Mouse (Mus musculus): ENCODE data around the gene Abtb1. TPM values are rescaled to one million over a fixed set of nuclear protein-coding genes. Genes with fewer than 3 reads are reported as not detected.

The Abtb1 gene
- polyA plus RNA-seq, 1 experiment from 2014 or later = 22.5 TPM

- H3K36me3 ChIP-seq = peaks cover 38% of the 10 kb centered on the region
- H3K9me3 ChIP-seq (replicated peaks) = no peaks in the 10 kb centered on the region
- 82% methylated on average over 5 of the region's 5 CpGs for WGBS
- no peak overlapping the region for H3K27ac ChIP-seq (replicated peaks)
- peaks cover 10% of the 10 kb centered on the region for H3K4me1 ChIP-seq
- H3K27me3 ChIP-seq (ENCODE audit: low read depth, poor library complexity, severe bottlenecking) = peaks cover 7% of the 10 kb centered on the region; the same call in 1 of the 2 replicates
- DNase-seq (ENCODE audit: low spot score) = no peak
- H3K4me3 ChIP-seq = no peak overlapping the region
Measured at GRCm38 (mm10) chr6:88835047-88835446, 6.7 kb downstream of the Abtb1 start.

GRCm38 (mm10) chr6:88833340-88834140 lies 8.2 kb downstream of the Abtb1 start:
- no peaks in the 10 kb centered on the region for H3K9me3 ChIP-seq (replicated peaks)
- no peak overlapping the region for H3K4me3 ChIP-seq
- peaks cover 9% of the 10 kb centered on the region for H3K4me1 ChIP-seq
- no peak overlapping the region for H3K27ac ChIP-seq (replicated peaks)
- DNase-seq (ENCODE audit: low spot score) = no peak
- peaks cover 25% of the 10 kb centered on the region for H3K36me3 ChIP-seq
- peaks cover 8% of the 10 kb centered on the region; the same call in 1 of the 2 replicates for H3K27me3 ChIP-seq (ENCODE audit: low read depth, poor library complexity, severe bottlenecking)
- 85% methylated on average over 5 of the region's 5 CpGs for WGBS

- peaks cover 9% of the 10 kb centered on the region for H3K4me1 ChIP-seq
- H3K36me3 ChIP-seq = peaks cover 16% of the 10 kb centered on the region
- H3K9me3 ChIP-seq (replicated peaks) = no peaks in the 10 kb centered on the region
- H3K27ac ChIP-seq (replicated peaks) = no peak overlapping the region
- WGBS = 74% methylated on average over 5 of the region's 5 CpGs
- no peak overlapping the region for H3K4me3 ChIP-seq
- peaks cover 8% of the 10 kb centered on the region; the same call in 1 of the 2 replicates for H3K27me3 ChIP-seq (ENCODE audit: low read depth, poor library complexity, severe bottlenecking)
- DNase-seq (ENCODE audit: low spot score) = no peak
Measured at GRCm38 (mm10) chr6:88832663-88833062, 9.1 kb downstream of the Abtb1 start.

GRCm38 (mm10) chr6:88831456-88831855 lies 10.3 kb downstream of the Abtb1 start:
- H3K36me3 ChIP-seq = peaks cover 10% of the 10 kb centered on the region
- H3K27ac ChIP-seq (replicated peaks) = no peak overlapping the region
- DNase-seq (ENCODE audit: low spot score) = peak; percentile 77
- WGBS = 29% methylated on average over 8 of the region's 8 CpGs
- H3K9me3 ChIP-seq (replicated peaks) = no peaks in the 10 kb centered on the region
- peaks cover 21% of the 10 kb centered on the region for H3K4me1 ChIP-seq
- no peak overlapping the region for H3K4me3 ChIP-seq
- H3K27me3 ChIP-seq (ENCODE audit: low read depth, poor library complexity, severe bottlenecking) = peaks cover 8% of the 10 kb centered on the region; the same call in 1 of the 2 replicates

GRCm38 (mm10) chr6:88830112-88830702 lies 11.6 kb downstream of the Abtb1 start:
- WGBS = 91% methylated on average over 6 of the region's 6 CpGs
- no peaks in the 10 kb centered on the region for H3K9me3 ChIP-seq (replicated peaks)

GRCm38 (mm10) chr6:88829579-88829978 lies 12.2 kb downstream of the Abtb1 start:
- Histone ChIP-seq H3K27me3 (ENCODE audit: low read depth, poor library complexity, severe bottlenecking) (peaks cover 8% of the 10 kb centered on the region; the same call in 1 of the 2 replicates), H3K9me3 (replicated peaks) (no peaks in the 10 kb centered on the region), H3K27ac (replicated peaks) (no peak overlapping the region), H3K4me3 (no peak overlapping the region), H3K36me3 (no peaks in the 10 kb centered on the region), H3K4me1 (peaks cover 22% of the 10 kb centered on the region)
- 86% methylated on average over 4 of the region's 4 CpGs for WGBS
- DNase-seq (ENCODE audit: low spot score) = no peak

More at GRCm38 (mm10) chr6:88830112-88830702, 11.6 kb downstream of the Abtb1 start:
- Histone ChIP-seq H3K4me3 (no peak overlapping the region), H3K27ac (replicated peaks) (no peak overlapping the region), H3K36me3 (no peaks in the 10 kb centered on the region), H3K27me3 (ENCODE audit: low read depth, poor library complexity, severe bottlenecking) (peaks cover 8% of the 10 kb centered on the region; the same call in 1 of the 2 replicates), H3K4me1 (peaks cover 22% of the 10 kb centered on the region)
- DNase-seq (ENCODE audit: low spot score) = no peak

GRCm38 (mm10) chr6:88828206-88829009 lies 13.4 kb downstream of the Abtb1 start:
- DNase-seq (ENCODE audit: low spot score) = no peak
- no peak overlapping the region for H3K27ac ChIP-seq (replicated peaks)
- H3K9me3 ChIP-seq (replicated peaks) = no peaks in the 10 kb centered on the region
- H3K4me1 ChIP-seq = peaks cover 19% of the 10 kb centered on the region
- H3K27me3 ChIP-seq (ENCODE audit: low read depth, poor library complexity, severe bottlenecking) = peaks cover 8% of the 10 kb centered on the region; the same call in 1 of the 2 replicates
- no peaks in the 10 kb centered on the region for H3K36me3 ChIP-seq
- WGBS = 77% methylated on average over 15 of the region's 15 CpGs
- no peak overlapping the region for H3K4me3 ChIP-seq

GRCm38 (mm10) chr6:88827395-88828205 lies 14.2 kb downstream of the Abtb1 start:
- WGBS = 64% methylated on average over 13 of the region's 13 CpGs
- Histone ChIP-seq H3K4me1 (peaks cover 16% of the 10 kb centered on the region), H3K36me3 (no peaks in the 10 kb centered on the region), H3K27ac (replicated peaks) (peak overlapping the region; percentile 30; the same call in 1 of the 2 replicates), H3K9me3 (replicated peaks) (no peaks in the 10 kb centered on the region), H3K4me3 (no peak overlapping the region), H3K27me3 (ENCODE audit: low read depth, poor library complexity, severe bottlenecking) (peaks cover 8% of the 10 kb centered on the region; the same call in 1 of the 2 replicates)
- DNase-seq (ENCODE audit: low spot score) = no peak

GRCm38 (mm10) chr6:88826965-88827364 lies 14.8 kb downstream of the Abtb1 start:
- H3K27me3 ChIP-seq (ENCODE audit: low read depth, poor library complexity, severe bottlenecking) = peaks cover 8% of the 10 kb centered on the region; the same call in 1 of the 2 replicates
- H3K4me3 ChIP-seq = no peak overlapping the region
- WGBS = 71% methylated on average over 3 of the region's 3 CpGs
- H3K27ac ChIP-seq (replicated peaks) = peak overlapping the region; percentile 30; the same call in 1 of the 2 replicates
- no peaks in the 10 kb centered on the region for H3K9me3 ChIP-seq (replicated peaks)
- H3K36me3 ChIP-seq = no peaks in the 10 kb centered on the region
- peaks cover 13% of the 10 kb centered on the region for H3K4me1 ChIP-seq
- DNase-seq (ENCODE audit: low spot score) = no peak

- peak; percentile 28 for DNase-seq (ENCODE audit: low spot score)
- H3K4me3 ChIP-seq = no peak overlapping the region
- WGBS = 32% methylated on average over 6 of the region's 6 CpGs
- H3K27ac ChIP-seq (replicated peaks) = peak overlapping the region; percentile 30; the same call in 1 of the 2 replicates
- no peaks in the 10 kb centered on the region for H3K36me3 ChIP-seq
- H3K27me3 ChIP-seq (ENCODE audit: low read depth, poor library complexity, severe bottlenecking) = peaks cover 8% of the 10 kb centered on the region; the same call in 1 of the 2 replicates
- peaks cover 13% of the 10 kb centered on the region for H3K4me1 ChIP-seq
- no peaks in the 10 kb centered on the region for H3K9me3 ChIP-seq (replicated peaks)
Measured at GRCm38 (mm10) chr6:88826545-88826944, 15.2 kb downstream of the Abtb1 start.

- H3K4me1 ChIP-seq = peaks cover 15% of the 10 kb centered on the region
- WGBS = 58% methylated on average over 3 of the region's 3 CpGs
- no peak overlapping the region for H3K4me3 ChIP-seq
- no peak overlapping the region for H3K27ac ChIP-seq (replicated peaks)
- peaks cover 8% of the 10 kb centered on the region; the same call in 1 of the 2 replicates for H3K27me3 ChIP-seq (ENCODE audit: low read depth, poor library complexity, severe bottlenecking)
- no peak for DNase-seq (ENCODE audit: low spot score)
- no peaks in the 10 kb centered on the region for H3K36me3 ChIP-seq
- H3K9me3 ChIP-seq (replicated peaks) = no peaks in the 10 kb centered on the region
Measured at GRCm38 (mm10) chr6:88826088-88826487, 15.7 kb downstream of the Abtb1 start.

GRCm38 (mm10) chr6:88824183-88824582 lies 17.6 kb downstream of the Abtb1 start:
- no peaks in the 10 kb centered on the region for H3K36me3 ChIP-seq
- WGBS = 76% methylated on average over 7 of the region's 7 CpGs

More at GRCm38 (mm10) chr6:88824183-88824582, 17.6 kb downstream of the Abtb1 start:
- Histone ChIP-seq H3K27ac (replicated peaks) (no peak overlapping the region), H3K9me3 (replicated peaks) (no peaks in the 10 kb centered on the region), H3K27me3 (ENCODE audit: low read depth, poor library complexity, severe bottlenecking) (no peaks in the 10 kb centered on the region), H3K4me1 (peaks cover 17% of the 10 kb centered on the region), H3K4me3 (no peak overlapping the region)
- DNase-seq (ENCODE audit: low spot score) = no peak
